In the genomic region with DNA sequence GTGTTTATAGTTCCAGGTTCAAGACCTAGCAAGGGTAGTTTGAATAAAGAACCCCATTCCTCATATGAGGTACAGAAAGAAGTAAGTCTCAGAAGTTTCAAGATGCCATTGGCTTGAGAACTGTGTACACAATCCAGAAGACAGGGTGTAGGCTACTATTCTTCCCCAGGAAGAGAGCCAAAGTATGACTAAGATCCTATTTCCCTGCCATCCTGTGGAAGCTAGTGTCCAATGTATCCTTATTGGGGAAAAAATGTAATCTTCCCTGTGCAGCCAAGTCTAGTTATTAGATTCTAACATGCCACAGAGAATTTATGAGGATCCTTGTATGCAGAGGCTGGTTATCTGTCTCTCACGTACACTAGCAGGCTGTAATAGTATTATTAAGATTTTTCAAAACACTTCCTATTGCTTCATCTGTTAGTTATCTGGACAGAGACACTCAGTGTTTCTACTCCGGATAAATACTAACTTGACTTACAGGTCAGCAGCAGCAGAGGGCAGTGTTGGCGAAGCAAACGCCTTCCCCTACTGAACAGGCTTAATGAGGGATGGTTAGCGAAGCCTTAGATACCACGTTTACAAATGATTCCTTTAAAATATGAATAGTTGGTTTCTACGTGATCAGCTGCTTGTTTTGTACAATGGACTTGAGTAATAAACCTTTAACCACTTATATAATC, we compare ENCODE assay signal across 8 mouse cellular contexts.
DNase-seq lines count a peak whose midpoint lies in the region; ATAC-seq and TF ChIP-seq lines count a peak whose summit lies in the region.

No protein-coding gene starts in this region.

- peak; percentile 78 for DNase-seq in A20 (ENCODE audit: low read depth, low spot score)
- DNase-seq in adrenal gland, postnatal 10 days, result peak; percentile 76
- peak; percentile 54 for DNase-seq in embryo, embryonic 9.5 days (ENCODE audit: extremely low spot score)
- DNase-seq in heart, postnatal 0 days (ENCODE audit: low spot score), result peak; percentile 80
- peak; percentile 77 for DNase-seq in kidney, postnatal 10 days
- peak; percentile 48 for DNase-seq in liver, postnatal 0 days
- DNase-seq in thymus, postnatal 14 days, result peak; percentile 41

- no peak for TF ChIP-seq EP300 in heart, postnatal 0 days (IDR thresholded peaks at IDR 0.05; ENCODE audit: low read depth)
- no peak for TF ChIP-seq EP300 in liver, postnatal 0 days (IDR thresholded peaks at IDR 0.05; ENCODE audit: low read depth)

- no peaks in the 10 kb centered on the region for H3K36me3 ChIP-seq in heart, postnatal 0 days (replicated peaks; ENCODE audit: control insufficient read depth, insufficient read depth, low read length)
- no peaks in the 10 kb centered on the region for H3K36me3 ChIP-seq in liver, postnatal 0 days (replicated peaks; ENCODE audit: insufficient read depth, low read length)
- H3K36me3 ChIP-seq in neural tube, embryonic 14.5 days (ENCODE audit: control insufficient read depth, insufficient read depth, low read length), result no peaks in the 10 kb centered on the region

- TF ChIP-seq CTCF in heart, postnatal 0 days (IDR thresholded peaks at IDR 0.05; ENCODE audit: low read depth), result peak; percentile 83
- TF ChIP-seq CTCF in liver, postnatal 0 days (IDR thresholded peaks at IDR 0.05; ENCODE audit: low read depth), result peak; percentile 68

- H3K4me3 ChIP-seq in heart, postnatal 0 days (ENCODE audit: low read depth, low read length), result no peak overlapping the region
- H3K4me3 ChIP-seq in liver, postnatal 0 days (ENCODE audit: low read depth, low read length), result no peak overlapping the region
- H3K4me3 ChIP-seq in neural tube, embryonic 14.5 days (ENCODE audit: low read depth, low read length), result no peak overlapping the region

- H3K4me1 ChIP-seq in heart, postnatal 0 days (ENCODE audit: control insufficient read depth, insufficient read depth), result peaks cover 5% of the 10 kb centered on the region; the same call in 1 of the 2 replicates
- no peaks in the 10 kb centered on the region for H3K4me1 ChIP-seq in liver, postnatal 0 days (ENCODE audit: insufficient read depth)
- H3K4me1 ChIP-seq in neural tube, embryonic 14.5 days (ENCODE audit: control insufficient read depth, insufficient read depth, low read length), result no peaks in the 10 kb centered on the region

- ATAC-seq in heart, postnatal 0 days (ENCODE audit: insufficient read depth, low read depth), result peak; percentile 83
- no peak for ATAC-seq in liver, postnatal 0 days
- peak; percentile 87 for ATAC-seq in neural tube, embryonic 14.5 days (ENCODE audit: low read depth)

- H3K9ac ChIP-seq in heart, postnatal 0 days (replicated peaks; ENCODE audit: low read depth, low read length), result no peak overlapping the region
- no peak overlapping the region for H3K9ac ChIP-seq in liver, postnatal 0 days (replicated peaks)
- no peak overlapping the region for H3K9ac ChIP-seq in neural tube, embryonic 14.5 days (replicated peaks; ENCODE audit: low read depth, low read length)

- no peaks in the 10 kb centered on the region for H3K9me3 ChIP-seq in heart, postnatal 0 days (replicated peaks; ENCODE audit: control insufficient read depth, low read length)
- H3K9me3 ChIP-seq in liver, postnatal 0 days (ENCODE audit: low read length), result no peaks in the 10 kb centered on the region
- H3K9me3 ChIP-seq in neural tube, embryonic 14.5 days (ENCODE audit: control insufficient read depth, low read length), result no peaks in the 10 kb centered on the region

- WGBS in heart, postnatal 0 days, result 2% methylated on average over 7 of the region's 7 CpGs
- WGBS in liver, postnatal 0 days (ENCODE audit: insufficient replicate concordance), result 8% methylated on average over 7 of the region's 7 CpGs
- WGBS in neural tube, embryonic 14.5 days, result 15% methylated on average over 7 of the region's 7 CpGs

- no peaks in the 10 kb centered on the region for H3K27me3 ChIP-seq in heart, postnatal 0 days (ENCODE audit: control insufficient read depth, insufficient read depth, low read length)
- no peaks in the 10 kb centered on the region for H3K27me3 ChIP-seq in liver, postnatal 0 days (ENCODE audit: insufficient read depth, low read length)
- H3K27me3 ChIP-seq in neural tube, embryonic 14.5 days (ENCODE audit: control insufficient read depth, insufficient read depth, low read length), result no peaks in the 10 kb centered on the region

- no peak overlapping the region for H3K27ac ChIP-seq in heart, postnatal 0 days (ENCODE audit: low read depth)
- no peak overlapping the region for H3K27ac ChIP-seq in liver, postnatal 0 days (ENCODE audit: low read depth)
- no peak overlapping the region for H3K27ac ChIP-seq in neural tube, embryonic 14.5 days (ENCODE audit: low read depth, low read length)

- no peak overlapping the region for H3K4me2 ChIP-seq in heart, postnatal 0 days (ENCODE audit: low read depth, low read length)
- no peak overlapping the region for H3K4me2 ChIP-seq in liver, postnatal 0 days (ENCODE audit: low read depth, low read length)
- no peak overlapping the region for H3K4me2 ChIP-seq in neural tube, embryonic 14.5 days (ENCODE audit: low read depth, low read length)
